Mouse (Mus musculus) embryonic facial prominence, embryonic 13.5 days (tissue): ENCODE results near the gene Gna15. TPM values are rescaled to one million over a fixed set of nuclear protein-coding genes. Genes with fewer than 3 reads are reported as not detected.
A peak's percentile ranks its signal among the peaks of the same experiment; 100 is the strongest.

ENCODE experiments used
- ATAC-seq: fragments of 200-750 bp; cut with Nextera tagmentation; 2 replicates; pipeline ENCODE4 v1.8.0; 2017; ENCODE audit warnings: low read depth; ENCODE audit not compliant: insufficient number of reproducible peaks, insufficient read depth, low FRiP score, low TSS enrichment
- H3K27ac ChIP-seq: fragments of 300-500 bp; sonication (generic); 2 replicates; pipeline ENCODE4 v1.5.1; 2015; ENCODE audit warnings: moderate library complexity, mild to moderate bottlenecking, inconsistent platforms
- H3K27me3 ChIP-seq: fragments of 300-500 bp; sonication (generic); 2 replicates; pipeline ENCODE4 v1.6.1; 2015; ENCODE audit warnings: mild to moderate bottlenecking, inconsistent platforms
- H3K36me3 ChIP-seq: fragments of 300-500 bp; sonication (generic); 2 replicates; pipeline ENCODE4 v1.6.1; 2015; ENCODE audit warnings: mild to moderate bottlenecking, inconsistent platforms
- H3K4me1 ChIP-seq: fragments of 300-500 bp; sonication (generic); 2 replicates; pipeline ENCODE4 v1.6.1; 2015; ENCODE audit warnings: inconsistent platforms
- H3K4me2 ChIP-seq: fragments of 300-500 bp; sonication (generic); 2 replicates; pipeline ENCODE4 v1.6.1; 2015; ENCODE audit warnings: moderate library complexity, mild to moderate bottlenecking, inconsistent platforms
- H3K4me3 ChIP-seq: fragments of 300-500 bp; sonication (generic); 2 replicates; pipeline ENCODE4 v1.5.1; 2015; ENCODE audit warnings: mild to moderate bottlenecking, inconsistent platforms
- H3K9ac ChIP-seq: fragments of 300-500 bp; sonication (generic); 2 replicates; pipeline ENCODE4 v1.6.1; 2015; ENCODE audit warnings: mild to moderate bottlenecking, inconsistent platforms
- H3K9me3 ChIP-seq: fragments of 300-500 bp; sonication (generic); 2 replicates; pipeline ENCODE4 v1.6.1; 2016; ENCODE audit warnings: inconsistent platforms
- WGBS: fragments of 180-500 bp; shearing (Covaris S2); methylation state at CpG from one replicate; pipeline ENCODE4 v1.1.7; 2015; ENCODE audit warnings: mixed read lengths; 5-methylcytosine and 5-hydroxymethylcytosine counted together
- polyA plus RNA-seq: library from polyadenylated mRNA; unstranded; fragments of >200 nt; fragmentation: Nextera tagmentation; extraction: Ambion mirVana; gene quantifications from 2 replicates; pipeline ENCODE4 v1.2.1, GENCODE M21; 2015

Gene Gna15
- polyA plus RNA-seq, 1 experiment from 2014 or later = 2.1 TPM

- Histone ChIP-seq H3K4me1 (peaks cover 8% of the 10 kb centered on the region; the same call in 1 of the 2 replicates), H3K9ac (no peak overlapping the region), H3K36me3 (no peaks in the 10 kb centered on the region), H3K27ac (no peak overlapping the region), H3K27me3 (peaks cover 81% of the 10 kb centered on the region), H3K9me3 (no peaks in the 10 kb centered on the region), H3K4me3 (no peak overlapping the region), H3K4me2 (no peak overlapping the region)
- WGBS = 82% methylated on average over 10 of the region's 10 CpGs
- ATAC-seq = no peak
Measured at GRCm38 (mm10) chr10:81474461-81474860, 49.6 kb downstream of the Gna15 start.

GRCm38 (mm10) chr10:81473003-81473451 is 51.0 kb downstream of the Gna15 start:
- Histone ChIP-seq H3K27ac (no peak overlapping the region), H3K9ac (no peak overlapping the region), H3K4me1 (peaks cover 8% of the 10 kb centered on the region; the same call in 1 of the 2 replicates), H3K27me3 (peaks cover 85% of the 10 kb centered on the region), H3K9me3 (no peaks in the 10 kb centered on the region), H3K4me2 (0 out of 2 replicates have a peak overlapping the region, but pooled peaks have one; percentile 14), H3K4me3 (no peak overlapping the region), H3K36me3 (no peaks in the 10 kb centered on the region)
- ATAC-seq = no peak
- WGBS = 1% methylated on average over 22 of the region's 22 CpGs

- peaks cover 85% of the 10 kb centered on the region for H3K27me3 ChIP-seq
- WGBS = 4% methylated on average over 18 of the region's 18 CpGs
- 0 out of 2 replicates have a peak overlapping the region, but pooled peaks have one; percentile 14 for H3K4me2 ChIP-seq
- H3K4me1 ChIP-seq = peaks cover 8% of the 10 kb centered on the region; the same call in 1 of the 2 replicates
- no peak overlapping the region for H3K4me3 ChIP-seq
- H3K9me3 ChIP-seq = no peaks in the 10 kb centered on the region
- H3K9ac ChIP-seq = no peak overlapping the region
- no peaks in the 10 kb centered on the region for H3K36me3 ChIP-seq
- no peak overlapping the region for H3K27ac ChIP-seq
- ATAC-seq = no peak
Measured at GRCm38 (mm10) chr10:81472403-81473002, 51.5 kb downstream of the Gna15 start.

- ATAC-seq = no peak
- Histone ChIP-seq H3K4me2 (no peak overlapping the region), H3K36me3 (no peaks in the 10 kb centered on the region), H3K4me3 (no peak overlapping the region), H3K27ac (no peak overlapping the region), H3K9me3 (no peaks in the 10 kb centered on the region), H3K27me3 (peaks cover 87% of the 10 kb centered on the region), H3K4me1 (peaks cover 8% of the 10 kb centered on the region; the same call in 1 of the 2 replicates), H3K9ac (no peak overlapping the region)
- WGBS = 50% methylated on average over 18 of the region's 18 CpGs
Measured at GRCm38 (mm10) chr10:81470454-81470853, 53.6 kb downstream of the Gna15 start.

- Histone ChIP-seq H3K27me3 (peaks cover 87% of the 10 kb centered on the region), H3K4me3 (no peak overlapping the region), H3K9ac (no peak overlapping the region), H3K36me3 (no peaks in the 10 kb centered on the region), H3K27ac (no peak overlapping the region), H3K4me1 (peaks cover 14% of the 10 kb centered on the region), H3K4me2 (no peak overlapping the region), H3K9me3 (no peaks in the 10 kb centered on the region)
- WGBS = 84% methylated on average over 5 of the region's 5 CpGs
- no peak for ATAC-seq
Measured at GRCm38 (mm10) chr10:81469253-81469652, 54.8 kb downstream of the Gna15 start.

GRCm38 (mm10) chr10:81467670-81468235 is 56.3 kb downstream of the Gna15 start:
- H3K36me3 ChIP-seq = no peaks in the 10 kb centered on the region
- H3K4me3 ChIP-seq = no peak overlapping the region
- H3K4me1 ChIP-seq = peaks cover 12% of the 10 kb centered on the region
- no peaks in the 10 kb centered on the region for H3K9me3 ChIP-seq
- WGBS = 85% methylated on average over 16 of the region's 16 CpGs
- peaks cover 87% of the 10 kb centered on the region for H3K27me3 ChIP-seq
- no peak for ATAC-seq
- H3K27ac ChIP-seq = no peak overlapping the region
- H3K4me2 ChIP-seq = no peak overlapping the region
- no peak overlapping the region for H3K9ac ChIP-seq

GRCm38 (mm10) chr10:81466881-81467280 is 57.1 kb downstream of the Gna15 start:
- WGBS = 64% methylated on average over 14 of the region's 14 CpGs
- no peak overlapping the region for H3K4me2 ChIP-seq
- H3K9me3 ChIP-seq = no peaks in the 10 kb centered on the region
- peaks cover 87% of the 10 kb centered on the region for H3K27me3 ChIP-seq
- H3K9ac ChIP-seq = no peak overlapping the region
- peaks cover 15% of the 10 kb centered on the region for H3K4me1 ChIP-seq
- no peak overlapping the region for H3K27ac ChIP-seq
- no peak overlapping the region for H3K4me3 ChIP-seq
- no peaks in the 10 kb centered on the region for H3K36me3 ChIP-seq
- no peak for ATAC-seq

- no peak for ATAC-seq
- Histone ChIP-seq H3K4me1 (peaks cover 16% of the 10 kb centered on the region), H3K27me3 (peaks cover 90% of the 10 kb centered on the region), H3K9me3 (no peaks in the 10 kb centered on the region), H3K4me2 (no peak overlapping the region), H3K36me3 (no peaks in the 10 kb centered on the region), H3K9ac (no peak overlapping the region), H3K27ac (no peak overlapping the region), H3K4me3 (no peak overlapping the region)
- WGBS = 81% methylated on average over 2 of the region's 2 CpGs
Measured at GRCm38 (mm10) chr10:81466066-81466465, 58.0 kb downstream of the Gna15 start.

GRCm38 (mm10) chr10:81465265-81465645 is 58.8 kb downstream of the Gna15 start:
- no peak overlapping the region for H3K27ac ChIP-seq
- no peak overlapping the region for H3K4me2 ChIP-seq
- no peak overlapping the region for H3K4me3 ChIP-seq
- H3K27me3 ChIP-seq = peaks cover 91% of the 10 kb centered on the region
- ATAC-seq = no peak; the same call in 1 of the 2 replicates
- H3K9ac ChIP-seq = no peak overlapping the region
- 4% methylated on average over 5 of the region's 5 CpGs for WGBS
- no peaks in the 10 kb centered on the region for H3K9me3 ChIP-seq
- H3K4me1 ChIP-seq = peaks cover 16% of the 10 kb centered on the region
- H3K36me3 ChIP-seq = no peaks in the 10 kb centered on the region

- H3K4me1 ChIP-seq = peaks cover 16% of the 10 kb centered on the region
- H3K4me2 ChIP-seq = peak overlapping the region; percentile 58
- H3K4me3 ChIP-seq = peak overlapping the region; percentile 40
- H3K36me3 ChIP-seq = no peaks in the 10 kb centered on the region
- ATAC-seq = peak; percentile 52
- peak overlapping the region; percentile 58 for H3K9ac ChIP-seq
- WGBS = 3% methylated on average over 32 of the region's 33 CpGs
- H3K27ac ChIP-seq = no peak overlapping the region
- H3K27me3 ChIP-seq = peaks cover 97% of the 10 kb centered on the region
- H3K9me3 ChIP-seq = no peaks in the 10 kb centered on the region
Measured at GRCm38 (mm10) chr10:81464405-81465264, 59.4 kb downstream of the Gna15 start.

- Histone ChIP-seq H3K4me1 (peaks cover 16% of the 10 kb centered on the region), H3K36me3 (no peaks in the 10 kb centered on the region), H3K27me3 (peaks cover 100% of the 10 kb centered on the region), H3K27ac (no peak overlapping the region), H3K9me3 (no peaks in the 10 kb centered on the region), H3K4me3 (0 out of 2 replicates have a peak overlapping the region, but pooled peaks have one; percentile 40), H3K9ac (no peak overlapping the region), H3K4me2 (no peak overlapping the region; the same call in 1 of the 2 replicates)
- WGBS = 65% methylated on average over 4 of the region's 4 CpGs
- no peak for ATAC-seq
Measured at GRCm38 (mm10) chr10:81463531-81463930, 60.5 kb downstream of the Gna15 start.
